Mouse (Mus musculus) forebrain, embryonic 14.5 days (tissue): ENCODE results near the gene Nat14. TPM values are rescaled to one million over a fixed set of nuclear protein-coding genes. Genes with fewer than 3 reads are reported as not detected.

ENCODE experiments used
- ATAC-seq: fragments of 200-750 bp; cut with Nextera tagmentation; 2 replicates; pipeline ENCODE4 v1.8.0; 2017; ENCODE audit warnings: mild to moderate bottlenecking, moderate library complexity
- DNase-seq: peaks from one replicate; pipeline ENCODE4 v3.0.0-alpha.2; 2015; ENCODE audit warnings: low spot score
- H3K27ac ChIP-seq: fragments of 300-500 bp; sonication (generic); 2 replicates; pipeline ENCODE4 v1.5.1; 2014; ENCODE audit warnings: low read depth, mild to moderate bottlenecking, control low read depth, low read length, moderate library complexity
- H3K27me3 ChIP-seq: fragments of 300-500 bp; sonication (generic); replicated peaks from 2 replicates; pipeline ENCODE4 v1.6.1; 2014; ENCODE audit warnings: low read length, control low read depth, mixed read lengths; ENCODE audit not compliant: control insufficient read depth, insufficient read depth
- H3K36me3 ChIP-seq: fragments of 300-500 bp; sonication (generic); 2 replicates; pipeline ENCODE4 v1.6.1; 2014; ENCODE audit warnings: low read length, control low read depth; ENCODE audit not compliant: control insufficient read depth, insufficient read depth
- H3K4me1 ChIP-seq: fragments of 300-500 bp; sonication (generic); 2 replicates; pipeline ENCODE4 v1.6.1; 2014; ENCODE audit warnings: antibody characterized with exemption, low read length, control low read depth; ENCODE audit not compliant: control insufficient read depth, insufficient read depth
- H3K4me2 ChIP-seq: fragments of 300-500 bp; sonication (generic); 2 replicates; pipeline ENCODE4 v1.6.1; 2014; ENCODE audit warnings: mild to moderate bottlenecking, control low read depth, low read length
- H3K4me3 ChIP-seq: fragments of 300-500 bp; sonication (generic); 2 replicates; pipeline ENCODE4 v1.5.1; 2014; ENCODE audit warnings: low read depth, low read length, control low read depth
- H3K9ac ChIP-seq: fragments of 300-500 bp; sonication (generic); 2 replicates; pipeline ENCODE4 v1.6.1; 2014; ENCODE audit warnings: mild to moderate bottlenecking, low read length, control low read depth, moderate library complexity
- H3K9me3 ChIP-seq: fragments of 300-500 bp; sonication (generic); replicated peaks from 2 replicates; pipeline ENCODE4 v1.6.1; 2016; ENCODE audit warnings: low read length, control low read depth, mixed read lengths; ENCODE audit not compliant: control insufficient read depth
- WGBS: fragments of 180-500 bp; shearing (Covaris S2); extraction: QIAGEN DNeasy Blood & Tissue Kit; methylation state at CpG from one replicate; pipeline ENCODE4 v1.1.7; 2014; 5-methylcytosine and 5-hydroxymethylcytosine counted together
- polyA plus RNA-seq: library from polyadenylated mRNA; unstranded; fragments of >200 nt; fragmentation: Nextera tagmentation; extraction: Ambion mirVana; gene quantifications from 2 replicates; pipeline ENCODE4 v1.2.1, GENCODE M21; 2014

Gene Nat14
- polyA plus RNA-seq, 1 experiment from 2014 or later = 9.8 TPM

DNA sequence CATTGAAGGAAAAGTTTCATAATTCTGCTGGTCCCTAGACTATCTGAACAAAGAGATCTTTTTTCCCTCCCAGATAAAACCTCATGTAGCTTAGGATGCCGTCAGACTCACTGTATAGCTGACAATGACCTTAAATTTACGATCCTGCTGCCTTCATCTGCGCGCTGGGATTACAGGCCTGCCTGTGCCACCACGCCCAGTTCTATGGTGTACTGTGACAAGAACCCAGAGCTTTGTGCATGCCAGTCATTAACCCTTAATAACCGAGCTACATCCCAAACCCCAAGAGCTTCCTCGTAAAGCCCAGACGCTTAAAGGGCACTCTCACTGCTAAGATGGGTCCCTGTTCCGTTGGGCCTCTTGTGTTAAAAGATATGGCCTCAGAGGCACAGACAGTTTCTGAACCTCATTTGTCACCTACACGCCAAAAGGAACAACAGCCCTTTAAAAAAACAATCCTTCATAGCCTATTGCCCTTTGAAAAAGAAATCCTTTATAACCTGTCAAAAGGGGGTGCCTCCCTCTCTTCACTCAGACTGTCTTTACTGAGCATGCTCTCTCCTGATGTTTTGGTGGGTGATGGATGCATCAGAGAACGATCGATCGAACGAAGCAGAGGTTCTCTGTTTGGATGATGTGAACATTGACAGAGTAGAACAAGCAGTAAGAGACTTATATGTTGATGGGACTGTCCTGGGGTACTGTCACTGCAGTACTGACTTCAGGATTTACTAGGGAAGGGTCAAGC, 6.0 kb upstream of the Nat14 start:
- Histone ChIP-seq H3K4me3 (peak overlapping the region; percentile 58), H3K36me3 (peaks cover 34% of the 10 kb centered on the region), H3K9ac (peak overlapping the region; percentile 82), H3K4me1 (peaks cover 13% of the 10 kb centered on the region; the same call in 1 of the 2 replicates), H3K4me2 (peak overlapping the region; percentile 76), H3K9me3 (no peaks in the 10 kb centered on the region), H3K27me3 (no peaks in the 10 kb centered on the region), H3K27ac (peak overlapping the region; percentile 96)
- ATAC-seq = peak; percentile 49
- DNase-seq = peak; percentile 62
- WGBS = 20% methylated on average over 14 of the region's 14 CpGs

DNA sequence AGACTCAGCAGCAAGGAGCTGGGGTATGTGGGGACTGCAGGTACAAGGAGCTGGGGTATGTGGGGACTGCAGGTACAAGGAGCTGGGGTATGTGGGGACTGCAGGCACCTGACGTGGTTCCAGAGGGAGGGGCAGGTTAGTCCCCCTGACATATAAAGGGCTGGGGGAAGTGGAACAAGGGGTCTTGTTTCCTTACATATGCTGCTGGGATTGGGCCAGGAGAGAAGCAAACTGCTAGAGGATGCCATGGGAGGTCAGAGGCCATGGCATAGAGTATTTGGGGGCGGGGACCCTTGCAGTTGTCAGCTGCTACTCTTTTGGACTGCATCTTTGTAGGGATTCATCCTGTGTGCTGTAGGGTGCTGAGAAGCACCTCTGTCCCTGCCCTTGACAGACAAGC, 4.3 kb upstream of the Nat14 start:
- 91% methylated on average over 2 of the region's 2 CpGs for whole genome bisulfite sequencing
- Histone ChIP-seq H3K4me3 (no peak overlapping the region), H3K4me1 (peaks cover 22% of the 10 kb centered on the region), H3K27ac (no peak overlapping the region), H3K27me3 (no peaks in the 10 kb centered on the region), H3K9me3 (no peaks in the 10 kb centered on the region), H3K4me2 (no peak overlapping the region), H3K9ac (peak overlapping the region; percentile 0; the same call in 1 of the 2 replicates), H3K36me3 (peaks cover 41% of the 10 kb centered on the region)
- DNase-seq (no peak), ATAC-seq (no peak)

DNA sequence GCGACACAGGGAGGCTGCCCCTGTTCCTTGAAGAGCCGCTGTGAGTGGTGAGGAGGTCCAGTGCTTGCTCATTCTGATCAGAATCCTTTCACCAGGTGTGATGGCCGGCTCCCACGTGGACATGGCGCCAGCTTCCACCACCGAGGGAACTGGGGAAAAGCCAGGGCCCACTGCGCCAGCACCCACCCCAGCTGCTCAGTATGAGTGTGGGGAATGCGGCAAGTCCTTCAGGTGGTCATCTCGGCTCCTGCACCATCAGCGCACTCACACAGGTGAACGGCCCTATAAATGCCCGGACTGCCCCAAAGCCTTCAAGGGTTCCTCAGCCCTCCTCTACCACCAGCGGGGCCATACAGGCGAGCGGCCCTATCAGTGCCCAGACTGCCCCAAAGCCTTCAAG, 3.1 kb upstream of the Nat14 start:
- peaks cover 41% of the 10 kb centered on the region for H3K36me3 ChIP-seq
- no peak overlapping the region for H3K27ac ChIP-seq
- WGBS = 90% methylated on average over 15 of the region's 15 CpGs
- H3K27me3 ChIP-seq = no peaks in the 10 kb centered on the region
- no peaks in the 10 kb centered on the region for H3K9me3 ChIP-seq
- H3K9ac ChIP-seq = no peak overlapping the region
- no peak for ATAC-seq
- no peak overlapping the region for H3K4me3 ChIP-seq
- no peak overlapping the region for H3K4me2 ChIP-seq
- peaks cover 25% of the 10 kb centered on the region for H3K4me1 ChIP-seq
- no peak for DNase-seq

DNA sequence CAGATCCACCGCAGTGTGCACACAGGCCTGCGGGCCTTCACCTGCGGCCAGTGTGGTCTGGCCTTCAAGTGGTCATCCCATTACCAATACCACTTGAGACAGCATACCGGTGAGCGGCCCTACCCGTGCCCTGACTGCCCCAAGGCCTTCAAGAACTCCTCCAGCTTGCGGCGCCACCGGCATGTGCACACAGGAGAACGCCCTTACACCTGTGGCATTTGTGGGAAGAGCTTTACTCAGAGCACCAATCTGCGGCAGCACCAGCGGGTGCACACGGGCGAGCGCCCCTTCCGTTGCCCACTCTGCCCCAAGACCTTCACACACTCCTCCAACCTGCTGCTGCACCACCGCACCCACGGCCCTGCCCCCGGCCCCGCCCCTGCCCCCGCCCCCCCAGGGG, 2.7 kb upstream of the Nat14 start:
- peaks cover 41% of the 10 kb centered on the region for H3K36me3 ChIP-seq
- H3K4me3 ChIP-seq = no peak overlapping the region
- no peaks in the 10 kb centered on the region for H3K9me3 ChIP-seq
- no peak overlapping the region for H3K27ac ChIP-seq
- peaks cover 29% of the 10 kb centered on the region for H3K4me1 ChIP-seq
- DNase-seq (no peak), ATAC-seq (no peak)
- H3K9ac ChIP-seq = no peak overlapping the region
- WGBS = 85% methylated on average over 21 of the region's 21 CpGs
- H3K4me2 ChIP-seq = no peak overlapping the region
- H3K27me3 ChIP-seq = no peaks in the 10 kb centered on the region

DNA sequence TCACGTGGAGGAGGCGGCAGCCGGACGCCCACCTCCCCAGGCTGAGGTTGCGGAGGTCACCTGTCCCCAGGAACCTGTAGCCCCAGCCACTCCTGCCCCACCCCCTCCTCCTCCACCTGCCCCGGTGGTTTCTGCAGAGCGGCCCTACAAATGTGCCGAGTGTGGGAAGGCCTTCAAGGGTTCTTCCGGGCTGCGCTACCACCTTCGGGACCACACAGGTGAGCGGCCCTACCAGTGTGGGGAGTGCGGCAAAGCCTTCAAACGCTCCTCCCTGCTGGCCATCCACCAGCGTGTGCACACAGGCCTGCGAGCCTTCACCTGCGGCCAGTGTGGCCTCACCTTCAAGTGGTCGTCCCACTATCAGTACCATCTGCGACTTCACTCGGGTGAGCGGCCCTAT, 1.9 kb upstream of the Nat14 start:
- ATAC-seq (no peak), DNase-seq (no peak)
- Histone ChIP-seq H3K36me3 (peaks cover 41% of the 10 kb centered on the region), H3K4me3 (no peak overlapping the region), H3K4me1 (peaks cover 33% of the 10 kb centered on the region), H3K4me2 (no peak overlapping the region), H3K9ac (no peak overlapping the region), H3K9me3 (no peaks in the 10 kb centered on the region), H3K27me3 (no peaks in the 10 kb centered on the region), H3K27ac (no peak overlapping the region)
- WGBS = 91% methylated on average over 21 of the region's 21 CpGs

DNA sequence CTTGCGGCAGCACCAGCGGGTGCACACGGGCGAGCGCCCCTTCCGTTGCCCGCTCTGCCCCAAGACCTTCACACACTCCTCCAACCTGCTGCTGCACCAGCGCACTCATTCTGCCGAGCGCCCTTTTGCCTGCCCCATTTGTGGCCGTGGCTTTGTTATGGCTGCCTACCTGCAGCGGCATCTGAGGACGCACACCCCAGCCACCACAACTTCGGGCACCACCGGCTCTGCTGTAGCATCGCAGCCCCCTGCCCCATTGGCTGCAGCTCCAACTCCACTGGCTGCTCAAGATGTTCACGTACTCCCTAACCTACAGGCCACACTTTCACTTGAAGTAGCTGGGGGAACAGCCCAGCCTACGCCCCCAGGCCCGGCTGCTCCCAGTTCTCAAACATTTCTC, 1.3 kb upstream of the Nat14 start:
- Histone ChIP-seq H3K4me2 (no peak overlapping the region), H3K27ac (peak overlapping the region; percentile 96; the same call in 1 of the 2 replicates), H3K9me3 (no peaks in the 10 kb centered on the region), H3K36me3 (peaks cover 41% of the 10 kb centered on the region), H3K4me3 (no peak overlapping the region), H3K4me1 (peaks cover 38% of the 10 kb centered on the region), H3K27me3 (no peaks in the 10 kb centered on the region), H3K9ac (no peak overlapping the region)
- ATAC-seq = no peak
- DNase-seq = no peak
- WGBS = 85% methylated on average over 18 of the region's 19 CpGs

DNA sequence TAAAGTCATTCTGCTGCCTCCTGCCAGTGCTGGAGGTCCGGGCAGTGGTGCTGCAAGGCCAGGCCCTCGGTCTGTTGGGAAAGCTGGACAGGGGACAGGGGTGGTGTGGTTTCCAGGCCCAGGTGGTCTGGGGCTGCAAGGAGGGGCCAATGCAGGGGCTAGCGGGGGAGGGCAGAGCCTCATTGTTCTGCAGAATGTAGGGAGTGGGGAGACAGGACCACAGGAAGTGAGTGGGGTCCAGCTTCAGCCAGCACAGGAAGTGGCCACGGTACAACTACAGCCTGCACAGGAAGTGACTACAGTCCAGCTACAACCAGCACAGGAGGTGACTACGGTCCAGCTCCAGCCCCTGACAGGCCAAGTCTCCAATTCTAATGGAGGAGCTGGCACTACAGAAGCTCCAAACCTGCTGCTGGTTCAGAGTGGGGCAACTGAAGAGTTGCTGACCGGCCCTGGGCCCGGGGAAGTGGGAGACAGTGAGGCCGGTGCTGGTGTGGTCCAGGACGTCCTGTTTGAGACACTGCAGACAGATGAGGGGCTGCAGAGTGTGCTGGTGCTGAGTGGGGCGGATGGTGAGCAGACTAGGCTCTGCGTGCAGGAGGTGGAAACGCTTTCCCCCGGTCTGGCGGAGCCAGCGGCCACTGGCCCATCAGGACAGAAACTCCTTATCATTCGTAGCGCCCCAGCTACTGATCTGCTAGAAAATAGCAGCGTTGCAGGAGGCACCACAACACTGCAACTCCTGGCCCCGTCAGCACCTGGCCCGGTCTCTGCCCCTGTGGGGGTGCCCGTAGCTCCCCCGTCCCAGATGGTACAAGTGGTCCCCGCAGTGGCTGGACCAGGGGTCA, 628 bp upstream of the Nat14 start:
- H3K9ac ChIP-seq = peak overlapping the region; percentile 40
- H3K9me3 ChIP-seq = no peaks in the 10 kb centered on the region
- H3K4me3 ChIP-seq = no peak overlapping the region
- H3K27me3 ChIP-seq = no peaks in the 10 kb centered on the region
- ATAC-seq = no peak
- WGBS = 59% methylated on average over 23 of the region's 23 CpGs
- peak overlapping the region; percentile 91; the same call in 1 of the 2 replicates for H3K4me2 ChIP-seq
- DNase-seq = no peak
- peak overlapping the region; percentile 96 for H3K27ac ChIP-seq
- peaks cover 41% of the 10 kb centered on the region for H3K36me3 ChIP-seq
- peaks cover 41% of the 10 kb centered on the region for H3K4me1 ChIP-seq

DNA sequence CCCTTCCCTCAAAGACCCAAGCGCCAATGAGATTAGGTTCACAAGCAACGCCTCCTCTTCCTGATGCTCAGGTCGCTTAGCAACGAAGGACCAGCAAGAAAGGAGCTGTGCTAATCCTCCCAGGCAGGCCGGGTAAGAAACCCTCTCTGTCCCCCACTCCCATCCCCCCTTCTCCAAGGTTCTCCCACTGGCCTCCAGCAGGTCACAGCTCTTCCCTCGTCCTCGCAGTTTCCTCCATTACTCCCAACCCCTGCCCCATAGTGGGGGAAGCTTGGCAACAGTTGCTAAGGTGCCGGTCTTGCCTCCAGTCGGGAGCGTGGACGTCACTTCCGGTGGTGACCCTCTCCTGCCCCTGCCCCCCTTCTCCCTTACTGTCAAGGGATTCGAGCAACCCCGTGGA, 680 bp downstream of the Nat14 start:
- WGBS = under 1% methylated on average over 14 of the region's 14 CpGs
- Histone ChIP-seq H3K4me3 (peak overlapping the region; percentile 34), H3K9ac (peak overlapping the region; percentile 75), H3K4me2 (peak overlapping the region; percentile 91), H3K4me1 (peaks cover 35% of the 10 kb centered on the region), H3K36me3 (peaks cover 39% of the 10 kb centered on the region), H3K27ac (peak overlapping the region; percentile 96), H3K27me3 (no peaks in the 10 kb centered on the region), H3K9me3 (no peaks in the 10 kb centered on the region)
- DNase-seq = peak; percentile 95
- peak; percentile 85 for ATAC-seq
